Mouse (Mus musculus): ENCODE measurements around the gene Phc1.

The Phc1 gene

DNA sequence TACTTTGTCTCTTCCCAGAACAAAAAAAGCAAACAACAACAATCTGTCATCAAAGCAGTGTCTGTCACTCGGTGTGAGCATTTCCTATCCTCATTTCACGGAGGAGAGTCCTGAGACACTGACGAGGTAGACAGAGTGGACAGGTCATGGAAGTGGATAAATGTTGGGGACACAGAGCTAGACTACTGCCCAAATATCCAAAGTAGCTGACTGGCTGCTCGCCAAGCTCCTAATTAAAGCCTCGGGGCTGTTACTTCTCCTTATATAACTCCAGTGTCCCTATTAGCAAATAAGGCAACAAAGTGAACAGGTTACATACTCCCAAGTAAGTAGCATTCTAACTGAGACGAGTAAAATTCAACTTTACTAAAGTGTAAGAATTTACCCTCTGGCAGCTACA is 2.8 kb downstream of the Phc1 start:
- DNase-seq: no peak

DNA sequence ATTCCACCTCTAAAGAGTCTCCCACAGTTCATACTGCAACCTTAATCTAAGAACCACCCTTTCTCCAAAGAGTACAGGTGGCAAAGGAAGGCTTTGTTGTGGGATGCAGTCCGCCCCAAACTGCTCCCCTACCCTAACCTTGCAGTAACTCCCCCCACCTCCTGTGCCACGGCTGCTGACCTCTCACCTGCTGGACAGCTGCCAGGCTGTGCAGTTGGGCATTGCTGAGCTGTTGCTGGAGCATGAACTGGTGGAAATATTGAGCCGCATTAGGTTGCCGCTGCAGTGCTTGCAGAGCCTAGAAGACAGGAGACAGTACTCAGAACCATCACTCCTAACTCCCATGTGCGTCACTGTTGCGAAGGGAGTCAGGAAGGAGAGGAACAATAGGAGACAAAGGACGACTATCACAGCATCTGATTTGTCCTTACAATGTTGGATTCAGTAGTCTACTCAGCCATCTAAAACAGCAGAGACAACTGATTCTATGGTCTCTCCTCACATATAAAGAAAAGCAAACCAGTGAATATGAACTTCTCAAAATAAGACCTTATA is 5.5 kb downstream of the Phc1 start:
- no peak for DNase-seq

- no peak for DNase-seq
Observed at GRCm38 (mm10) chr6:122333081-122333612, 7.2 kb downstream of the Phc1 start.

- no peak for DNase-seq
Observed at GRCm38 (mm10) chr6:122325361-122325975, 14.9 kb downstream of the Phc1 start.

- no peak for DNase-seq
Observed at GRCm38 (mm10) chr6:122318726-122319125, 21.6 kb downstream of the Phc1 start.

DNA sequence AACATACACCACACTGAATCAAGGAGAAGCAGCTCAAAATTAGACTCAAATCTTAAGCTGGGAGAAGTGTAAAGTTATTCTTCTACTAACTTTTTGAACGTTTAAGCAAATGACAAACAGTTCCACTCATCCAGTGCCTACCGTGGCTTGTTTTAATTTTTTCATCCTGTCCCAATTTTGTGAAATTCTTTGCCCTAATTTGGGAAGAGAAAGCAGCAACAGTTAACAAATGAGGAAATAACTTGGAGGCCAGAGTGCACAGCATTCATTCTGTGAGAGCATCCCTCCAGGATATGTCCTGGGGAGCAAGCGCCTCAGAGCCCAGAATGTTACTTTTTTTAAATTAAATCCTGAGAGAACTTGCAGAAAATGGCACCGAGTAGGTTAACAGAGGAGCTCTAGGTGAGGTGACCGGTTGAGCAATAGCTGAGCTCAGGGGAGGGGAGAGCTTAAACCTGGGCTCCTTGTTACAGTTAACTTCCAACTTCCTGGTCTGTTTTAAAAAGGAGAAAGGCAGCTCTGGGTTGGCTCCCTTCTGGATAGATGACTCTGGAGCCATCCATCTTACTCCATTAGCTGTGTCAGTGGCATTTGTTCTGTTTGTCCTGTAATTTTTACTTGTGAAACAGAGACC is 30.1 kb downstream of the Phc1 start:
- no peak for DNase-seq

DNA sequence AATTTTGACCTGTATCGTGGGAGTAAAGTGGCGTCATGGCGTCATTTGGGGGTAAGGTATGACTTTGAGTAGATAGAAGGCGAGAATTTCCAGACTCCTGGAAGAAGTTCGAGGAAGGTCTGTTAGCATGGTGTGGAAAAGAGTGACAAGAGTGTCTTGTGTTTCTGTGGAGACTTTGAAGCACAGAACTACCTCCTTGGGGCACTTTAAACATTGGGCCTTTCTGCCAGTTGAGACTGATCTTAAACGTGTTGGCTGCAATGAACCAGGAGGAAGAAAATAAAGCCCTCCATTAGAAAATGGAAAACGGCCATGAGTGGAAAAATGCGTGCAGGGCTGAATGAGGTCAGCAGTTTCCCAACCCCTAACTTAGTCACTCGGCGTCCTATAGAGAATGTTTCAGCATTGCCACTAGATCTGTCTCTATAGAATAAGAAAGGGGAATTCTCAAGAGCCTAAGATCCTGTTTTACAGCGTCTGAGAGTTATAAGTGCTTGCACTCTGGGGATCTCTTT is 30.9 kb downstream of the Phc1 start:
- DNase-seq: peak; percentile 23

DNA sequence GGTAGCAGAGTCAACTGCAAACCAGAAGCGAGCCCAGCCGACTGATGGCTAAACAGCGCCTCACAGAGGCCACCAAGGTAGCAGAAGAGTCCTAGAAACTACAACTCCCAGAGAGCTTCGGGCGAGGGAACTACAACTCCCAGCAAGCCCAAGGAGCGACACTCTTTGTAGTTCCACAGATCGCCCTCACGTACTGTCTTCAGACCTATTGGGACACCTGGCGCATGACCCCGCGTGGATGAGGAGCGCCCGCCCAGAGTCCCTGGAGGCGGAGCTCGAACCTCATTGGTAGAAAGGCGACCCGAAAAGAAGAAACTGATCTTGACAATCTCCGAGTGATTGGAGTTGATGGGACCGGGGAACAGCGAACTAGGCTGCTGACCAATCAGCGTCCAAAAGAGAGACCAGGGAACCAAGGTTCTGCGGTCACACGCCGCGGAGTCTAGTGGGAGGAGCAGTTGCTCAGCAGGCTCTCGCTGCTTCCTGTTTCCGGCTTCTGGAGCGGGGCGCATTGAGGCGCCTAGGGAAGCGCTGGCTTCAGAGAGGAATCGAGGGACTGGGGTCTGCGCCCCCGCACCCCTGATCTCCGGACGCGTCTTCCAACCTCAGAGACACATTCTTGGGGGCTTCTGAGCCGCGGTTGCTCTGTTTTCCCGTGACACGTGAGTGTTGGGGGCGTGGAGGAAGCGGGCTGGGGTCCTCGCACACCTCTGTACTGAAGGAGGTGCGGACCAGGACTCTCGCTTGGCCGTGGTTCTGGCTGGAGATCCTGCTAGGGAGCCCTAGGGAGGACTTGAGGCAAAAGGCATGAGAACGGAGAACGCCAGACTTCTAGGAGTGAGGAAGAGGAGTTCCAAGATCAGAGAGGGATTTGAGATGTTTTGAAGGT is 31.6 kb downstream of the Phc1 start, which contains the start of gene M6pr:
Gene M6pr (plus strand): TSS at position 216 of the 889 bp plus-strand sequence.
- DNase-seq: peak; percentile 92

DNA sequence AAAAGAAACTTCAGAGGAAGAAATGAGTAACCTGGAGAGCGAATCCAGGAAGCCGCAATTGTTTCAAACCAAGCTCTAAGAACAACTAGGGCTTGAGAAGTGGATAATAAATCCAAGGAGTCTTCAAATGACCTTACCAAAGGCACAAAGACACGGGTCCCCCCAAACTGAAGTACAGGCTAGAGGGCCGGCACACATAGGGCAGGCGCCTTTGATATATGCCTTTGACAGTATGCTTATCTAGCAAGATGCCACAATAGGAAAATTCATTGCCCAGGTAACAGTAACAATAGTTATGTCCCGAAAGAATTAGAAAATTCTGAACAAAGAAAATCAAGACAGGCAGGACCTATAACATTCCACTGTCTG is 32.2 kb downstream of the Phc1 start:
- no peak for DNase-seq

- no peak for DNase-seq
Observed at GRCm38 (mm10) chr6:122306707-122307106, 33.7 kb downstream of the Phc1 start.

DNA sequence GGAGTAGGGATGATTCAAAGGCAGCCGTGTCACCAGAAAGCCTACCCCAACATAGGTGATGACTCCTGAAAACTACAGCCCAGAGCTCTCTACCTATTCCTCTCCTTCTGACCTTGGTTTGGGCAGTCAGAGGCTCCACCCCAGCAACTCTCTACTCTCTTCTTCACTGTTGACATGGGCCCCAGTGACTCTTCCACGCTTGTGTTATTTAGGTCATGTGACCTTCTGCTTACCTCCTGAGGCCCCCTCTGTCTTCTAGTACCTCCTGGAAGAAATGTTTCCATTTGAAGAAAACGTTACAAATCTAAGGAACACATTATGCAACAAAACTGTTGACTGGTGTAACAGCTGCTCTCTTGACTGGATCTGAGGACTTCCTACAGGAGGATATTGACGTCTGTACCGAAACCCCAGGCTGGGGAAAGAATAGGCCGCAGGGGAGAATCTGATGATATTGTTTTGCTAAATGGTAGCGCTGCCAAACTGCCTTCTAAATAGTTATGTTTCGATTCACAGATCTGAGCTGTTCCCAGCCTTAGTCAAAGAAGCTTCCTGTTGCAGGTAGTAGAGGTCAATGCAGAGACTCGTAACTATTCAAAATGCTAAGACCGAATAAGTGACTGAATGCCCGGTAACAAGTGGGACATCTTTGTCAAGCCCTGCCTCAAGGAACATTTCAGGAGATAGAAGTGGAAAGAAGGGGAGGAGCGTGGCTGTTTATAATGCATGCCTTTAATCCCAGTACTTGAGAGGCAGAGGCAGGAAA is 35.4 kb downstream of the Phc1 start:
- no peak for DNase-seq

GRCm38 (mm10) chr6:122304355-122304754 is 36.0 kb downstream of the Phc1 start:
- peak; percentile 85 for DNase-seq

- no peak for DNase-seq
Observed at GRCm38 (mm10) chr6:122303526-122303925, 36.8 kb downstream of the Phc1 start.

GRCm38 (mm10) chr6:122302661-122303060 is 37.7 kb downstream of the Phc1 start:
- DNase-seq: no peak

DNA sequence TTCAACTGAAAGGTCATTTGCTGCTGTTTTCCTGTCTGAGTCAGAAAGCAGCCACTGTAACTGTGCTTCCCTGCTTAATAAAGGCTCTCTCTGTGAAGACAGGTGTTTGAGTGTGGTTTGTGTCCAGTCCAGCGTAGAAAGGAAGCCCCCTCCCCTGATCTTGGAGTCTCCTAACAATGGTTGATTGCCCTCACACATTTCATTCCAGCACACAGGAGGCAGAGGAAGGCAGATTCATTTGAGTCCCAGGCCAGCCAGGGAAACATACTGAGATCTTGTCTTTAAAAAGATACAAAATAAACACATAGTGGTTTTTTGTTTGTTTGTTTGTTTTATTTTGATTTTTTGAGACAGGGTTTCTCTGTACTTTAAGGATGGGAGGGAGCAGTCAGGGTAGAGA is 38.2 kb downstream of the Phc1 start:
- no peak for DNase-seq

GRCm38 (mm10) chr6:122299621-122300133 is 40.7 kb downstream of the Phc1 start:
- DNase-seq: no peak

- DNase-seq: no peak
Observed at GRCm38 (mm10) chr6:122298223-122298609, 42.1 kb downstream of the Phc1 start.

DNA sequence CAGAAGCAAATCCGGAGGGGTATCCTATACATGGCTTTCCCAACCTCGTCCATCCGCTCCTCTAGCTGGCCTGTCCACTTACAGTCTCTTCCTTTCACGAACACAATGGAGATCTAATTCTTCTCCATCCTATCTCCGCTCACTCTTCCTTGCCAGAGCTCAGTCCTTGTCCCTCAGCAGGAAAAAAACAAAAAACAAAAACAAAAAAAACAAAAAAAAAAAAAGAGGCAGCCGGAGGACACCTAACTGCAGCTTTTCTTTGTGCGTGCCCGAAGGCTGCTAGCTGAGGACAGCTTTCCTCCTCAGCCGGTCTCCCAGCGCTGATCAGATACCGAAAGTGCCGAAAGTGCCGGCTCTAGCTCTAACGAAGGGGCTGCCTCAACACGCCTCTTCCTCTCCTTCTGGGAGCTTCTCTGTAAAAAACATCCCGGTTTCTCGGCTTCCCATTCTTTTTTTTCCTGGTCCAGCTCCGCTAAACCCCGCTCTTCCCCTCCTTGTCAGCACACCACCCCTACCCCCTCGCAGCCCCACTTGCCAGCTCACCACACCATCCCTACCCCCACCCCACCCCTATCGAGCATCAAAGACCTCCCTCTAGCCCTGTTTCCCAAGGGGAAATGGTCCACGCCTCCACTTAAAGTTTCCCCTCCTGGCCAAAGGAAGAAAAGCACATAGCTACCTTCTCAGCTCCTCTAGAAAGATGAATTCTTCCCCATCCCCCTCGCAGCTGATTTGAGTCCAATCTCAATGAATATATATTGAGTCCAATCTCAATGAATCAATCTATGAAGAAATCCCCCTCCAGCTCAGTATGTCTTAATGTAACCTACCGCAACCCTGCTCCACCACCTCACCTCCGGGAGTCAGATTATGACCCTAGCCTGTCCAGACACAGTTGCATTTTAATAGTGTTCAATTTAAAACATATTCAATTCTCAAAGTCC is 42.8 kb downstream of the Phc1 start:
- peak; percentile 44 for DNase-seq

DNA sequence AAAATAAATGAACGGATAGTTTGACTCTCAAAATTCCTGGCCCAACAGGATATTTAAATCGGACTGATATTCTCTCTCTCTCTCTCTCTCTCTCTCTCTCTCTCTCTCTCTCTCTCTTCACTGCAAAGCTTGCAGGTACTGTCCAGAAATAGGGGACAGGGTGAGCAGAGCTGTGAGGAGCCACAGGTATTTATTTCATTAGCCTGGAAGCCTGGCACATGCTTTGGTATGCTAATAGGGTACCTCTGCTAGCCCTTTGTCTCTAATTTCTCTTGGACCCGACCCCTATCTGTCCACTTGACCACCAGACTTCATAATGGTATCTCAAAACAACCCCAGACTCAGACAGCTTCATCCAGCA is 43.5 kb downstream of the Phc1 start:
- DNase-seq: no peak

DNA sequence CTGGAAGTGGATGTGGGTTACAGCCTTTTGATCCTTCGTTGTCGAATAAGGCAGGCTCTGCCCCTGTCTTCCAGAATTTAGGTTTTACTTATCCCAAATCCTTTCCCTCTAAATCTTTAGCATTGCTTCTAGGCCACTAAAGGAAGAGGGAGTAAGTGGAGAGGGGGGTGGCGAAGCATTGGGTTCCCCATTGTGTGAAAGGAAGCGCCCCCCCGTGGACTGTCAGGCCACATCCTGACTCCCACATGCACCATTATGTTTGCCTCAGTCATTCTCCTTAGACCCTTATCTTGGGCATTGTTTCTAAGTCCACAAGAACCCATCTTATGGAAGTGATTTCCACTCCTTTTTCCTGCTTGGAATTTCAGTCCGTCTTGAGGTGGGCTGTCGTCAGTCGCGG is 45.1 kb downstream of the Phc1 start:
- DNase-seq: peak; percentile 19

DNA sequence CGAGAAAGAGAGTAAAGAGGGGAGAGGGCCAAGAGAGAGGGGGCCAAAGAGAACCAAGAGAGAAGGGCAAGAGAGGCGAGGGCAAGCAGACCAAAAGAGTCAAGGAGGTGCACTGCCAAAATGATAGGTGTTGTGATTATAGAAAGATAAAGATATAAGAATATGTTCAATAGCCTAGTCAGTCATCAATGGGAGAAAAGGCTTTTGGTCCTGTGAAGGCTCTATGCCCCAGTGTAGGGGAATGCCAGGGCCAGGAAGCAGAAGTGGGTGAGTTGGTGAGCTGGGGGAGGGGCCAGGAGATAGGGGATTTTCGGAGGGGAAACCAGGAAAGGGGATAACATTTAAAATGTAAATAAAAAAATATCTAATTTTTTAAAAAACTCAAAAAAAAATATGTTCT is 46.1 kb downstream of the Phc1 start:
- DNase-seq: no peak

Measured in liver (tissue).